Mouse (Mus musculus) embryonic fibroblast, embryonic 13.5 days (primary cell): ENCODE results near the gene Lrpap1. TPM values are rescaled to one million over a fixed set of nuclear protein-coding genes. Genes with fewer than 3 reads are reported as not detected.

ENCODE experiments used
- H3K27ac ChIP-seq: 2 replicates; pipeline ENCODE4 v1.5.1; 2012; ENCODE audit warnings: low read length, control low read depth, inconsistent platforms; ENCODE audit not compliant: insufficient read depth
- H3K4me1 ChIP-seq: 2 replicates; pipeline ENCODE4 v1.6.1; 2011; ENCODE audit warnings: low read length; ENCODE audit not compliant: control insufficient read depth, insufficient read depth
- H3K4me3 ChIP-seq: 2 replicates; pipeline ENCODE4 v1.5.1; 2011; ENCODE audit warnings: mild to moderate bottlenecking, control low read depth, low read length; ENCODE audit not compliant: insufficient read depth
- CTCF ChIP-seq: IDR thresholded peaks from 2 replicates; pipeline ENCODE4 v1.5.1; 2011; ENCODE audit warnings: mild to moderate bottlenecking, control low read depth, low read length, moderate library complexity, borderline replicate concordance; ENCODE audit not compliant: insufficient read depth
- POLR2A ChIP-seq: IDR thresholded peaks from 2 replicates; pipeline ENCODE4 v1.6.1; 2011; ENCODE audit warnings: low read depth, mild to moderate bottlenecking, control low read depth, low read length, moderate library complexity
- polyA plus RNA-seq: library from polyadenylated mRNA; stranded (reverse); fragments of >200 nt; gene quantifications from 2 replicates; pipeline ENCODE4 v1.2.4, GENCODE M21; 2011; ENCODE audit warnings: low read depth; ENCODE audit not compliant: missing spikeins, insufficient read length

Lrpap1 gene
- polyA plus RNA-seq, 1 experiment = 62.3 TPM

DNA sequence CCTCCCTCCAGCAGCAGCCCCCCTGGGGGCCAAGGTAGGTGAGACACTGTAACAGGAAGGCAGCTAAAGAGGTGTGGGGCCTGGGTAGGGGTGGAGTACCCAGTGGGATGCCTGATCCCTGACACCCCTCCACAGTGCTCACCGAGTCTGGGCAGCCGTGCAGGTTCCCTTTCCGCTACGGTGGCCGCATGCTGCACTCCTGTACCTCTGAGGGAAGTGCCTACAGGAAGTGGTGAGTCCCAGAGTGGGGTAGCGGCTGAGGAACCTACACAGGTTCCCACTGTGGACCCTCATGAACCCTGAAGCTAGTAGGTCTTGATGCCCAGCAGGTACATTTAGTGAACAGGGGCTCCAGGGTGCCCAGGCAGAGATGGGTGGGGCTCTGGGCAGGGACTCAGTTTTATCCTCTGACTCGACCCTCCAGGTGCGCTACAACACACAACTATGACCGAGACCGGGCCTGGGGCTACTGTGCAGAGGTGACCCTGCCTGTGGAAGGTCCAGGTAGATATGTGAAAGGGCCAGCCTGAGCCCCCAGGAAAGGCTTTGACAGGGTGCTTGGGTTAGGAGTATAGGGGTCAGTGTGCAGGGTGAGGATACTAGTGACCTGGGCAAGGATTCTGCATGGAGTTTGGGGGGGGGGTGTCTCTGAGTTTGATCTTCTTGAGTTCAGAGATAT lies 63.0 kb downstream of the Lrpap1 start:
- Histone ChIP-seq H3K27ac (no peak overlapping the region), H3K4me1 (peaks cover 2% of the 10 kb centered on the region; the same call in 1 of the 2 replicates), H3K4me3 (no peak overlapping the region)
- TF ChIP-seq CTCF (no peak), POLR2A (no peak)

Other genes with a start within 250 kb of the Lrpap1 start
- 1.2 and 1.4 TPM in 2 replicates for gene Msantd1, start 197.8 kb downstream of the Lrpap1 start, polyA plus RNA-seq
- 33.5 and 41.4 TPM in 2 replicates for gene Rgs12, start 156.3 kb downstream of the Lrpap1 start, polyA plus RNA-seq
- 0.67 TPM in 1 of 2 replicates, not detected in the other for gene Hgfac, start 64.3 kb downstream of the Lrpap1 start, polyA plus RNA-seq
- gene Dok7, start 49.0 kb downstream of the Lrpap1 start, polyA plus RNA-seq = not detected in 2 replicates
- gene Adra2c, start 172.6 kb upstream of the Lrpap1 start, polyA plus RNA-seq = not detected in 2 replicates